Mouse (Mus musculus) layer of hippocampus, postnatal 14 days (tissue): Measurements from ENCODE around the gene Reln. TPM values are rescaled to one million over a fixed set of nuclear protein-coding genes. Genes with fewer than 3 reads are reported as not detected.
A peak's percentile ranks its signal among the peaks of the same experiment; 100 is the strongest.

ENCODE experiments used
- DNase-seq, 2 experiments: peaks; one replicate each; pipeline ENCODE4 v3.0.0; 2021 to 2022; ENCODE audit warnings: low spot score in 2 of 2, mixed read lengths in 1 of 2
- total RNA-seq, 2 experiments: library from RNA; stranded (reverse); gene quantifications; 2 replicates each; pipeline ENCODE4 v1.2.3; 2021

The Reln gene
- total RNA-seq, 2 experiments from 2014 or later, result 86.9 to 87.4 TPM

DNA sequence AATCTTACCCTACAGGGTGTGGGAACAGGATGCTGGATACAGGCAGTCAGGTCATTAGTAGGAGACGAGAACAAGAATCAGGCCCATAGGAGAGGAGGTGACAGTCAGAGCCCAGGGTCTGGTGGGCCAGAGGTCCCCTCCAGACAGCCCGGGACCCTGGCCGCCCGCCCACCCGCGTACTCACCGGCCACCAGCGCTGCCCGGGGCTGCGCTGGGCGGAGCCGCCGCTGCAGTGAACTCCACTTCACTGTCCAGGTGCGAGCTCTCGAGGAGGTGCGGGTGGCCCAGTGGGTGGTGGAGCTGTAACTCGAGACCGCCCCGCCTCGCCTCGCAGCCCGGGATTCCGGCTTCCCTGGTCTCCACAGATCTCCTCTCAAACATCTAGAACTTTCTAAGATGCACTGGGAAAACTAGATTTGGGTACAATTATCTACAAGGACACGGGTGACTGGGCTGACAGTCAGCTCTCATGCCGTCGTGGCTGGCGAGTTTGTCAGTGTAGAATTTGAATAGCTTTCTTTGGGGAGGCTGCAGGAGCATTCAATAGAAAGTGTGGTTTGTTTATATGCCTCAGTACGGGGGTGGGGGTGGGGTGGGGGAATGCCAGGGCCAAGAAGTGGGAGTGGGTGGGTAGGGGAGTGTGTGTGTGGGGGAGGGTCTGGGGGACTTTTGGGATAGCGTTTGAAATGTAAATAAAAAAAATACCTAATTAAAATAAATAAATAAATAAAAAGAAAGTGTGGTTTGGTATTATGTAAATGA lies 479.0 kb downstream of the Reln start, which contains the start of gene Slc26a5:
Gene Slc26a5, minus strand, starts transcription at position 259 of the 762 bp plus-strand sequence.
- DNase-seq, result no peak

DNA sequence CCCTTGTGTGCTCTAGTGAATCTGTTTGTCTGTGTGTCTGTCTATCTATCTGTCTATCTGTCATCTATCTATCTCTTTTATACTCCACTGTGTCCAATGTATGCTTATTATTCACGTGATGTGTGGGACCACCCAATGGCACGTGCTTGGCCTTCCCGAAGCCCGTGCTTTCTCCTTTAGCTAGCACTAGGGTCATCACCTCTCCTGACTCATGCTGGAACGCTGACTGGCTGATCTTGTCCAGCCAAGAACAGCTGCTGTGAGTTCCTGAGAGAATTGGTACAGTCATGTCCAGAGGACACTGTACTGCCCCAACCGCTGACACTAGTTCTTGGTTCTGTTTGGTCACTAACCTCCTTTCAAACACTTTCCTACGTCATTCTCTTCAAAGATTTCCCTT lies 485.8 kb downstream of the Reln start:
- no peak for DNase-seq

DNA sequence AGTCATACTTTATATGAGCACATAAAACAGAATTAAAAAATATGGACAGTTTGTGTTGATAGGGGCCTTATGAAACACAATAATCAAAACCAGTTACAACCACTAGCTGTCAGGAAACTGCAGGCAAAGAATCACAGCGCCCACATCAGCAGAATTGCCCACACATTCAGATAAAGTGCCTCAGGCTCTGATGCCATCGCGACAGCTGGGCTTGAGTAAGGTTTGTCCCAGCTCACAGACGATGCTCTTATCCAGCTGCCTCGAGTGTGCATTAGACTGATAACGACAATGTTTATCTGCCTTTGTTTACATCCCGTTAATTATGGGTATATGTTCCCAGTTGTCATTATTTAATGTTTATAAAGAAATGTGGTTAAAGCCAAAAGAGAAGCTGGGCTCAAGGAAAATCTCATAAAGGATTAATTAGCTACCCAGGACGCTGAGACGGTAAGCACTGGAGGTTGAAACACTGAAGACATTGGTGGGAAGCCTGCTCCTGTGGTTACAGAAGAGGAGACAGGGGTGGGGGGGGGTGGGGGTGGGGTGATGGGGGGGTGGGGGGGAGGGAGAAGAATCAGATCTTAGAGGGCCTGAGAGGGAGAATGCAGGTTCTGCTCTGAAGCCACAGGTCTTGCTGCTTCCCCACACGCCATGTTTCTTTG lies 492.7 kb downstream of the Reln start:
- peak; percentile 8 to 11 for DNase-seq

DNA sequence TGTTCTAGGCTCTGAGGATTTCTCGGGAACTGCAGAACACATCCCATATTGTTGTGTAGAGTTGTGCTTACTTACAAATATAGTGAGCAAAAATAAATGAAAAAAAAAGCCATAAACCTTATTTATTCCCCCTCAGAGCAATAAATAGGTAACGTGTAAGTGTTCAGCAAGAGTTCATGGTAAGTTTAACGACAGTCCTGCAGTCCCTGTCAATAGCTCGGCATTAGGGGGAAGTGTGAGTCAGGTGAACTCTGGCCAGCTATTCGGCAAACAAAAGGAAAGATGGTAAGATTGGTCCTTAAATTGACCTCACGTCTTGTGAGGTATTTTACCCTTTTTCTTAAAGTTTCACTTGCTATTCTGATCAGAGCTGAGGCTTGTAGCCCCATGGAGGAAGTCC lies 497.1 kb downstream of the Reln start:
- no peak for DNase-seq

DNA sequence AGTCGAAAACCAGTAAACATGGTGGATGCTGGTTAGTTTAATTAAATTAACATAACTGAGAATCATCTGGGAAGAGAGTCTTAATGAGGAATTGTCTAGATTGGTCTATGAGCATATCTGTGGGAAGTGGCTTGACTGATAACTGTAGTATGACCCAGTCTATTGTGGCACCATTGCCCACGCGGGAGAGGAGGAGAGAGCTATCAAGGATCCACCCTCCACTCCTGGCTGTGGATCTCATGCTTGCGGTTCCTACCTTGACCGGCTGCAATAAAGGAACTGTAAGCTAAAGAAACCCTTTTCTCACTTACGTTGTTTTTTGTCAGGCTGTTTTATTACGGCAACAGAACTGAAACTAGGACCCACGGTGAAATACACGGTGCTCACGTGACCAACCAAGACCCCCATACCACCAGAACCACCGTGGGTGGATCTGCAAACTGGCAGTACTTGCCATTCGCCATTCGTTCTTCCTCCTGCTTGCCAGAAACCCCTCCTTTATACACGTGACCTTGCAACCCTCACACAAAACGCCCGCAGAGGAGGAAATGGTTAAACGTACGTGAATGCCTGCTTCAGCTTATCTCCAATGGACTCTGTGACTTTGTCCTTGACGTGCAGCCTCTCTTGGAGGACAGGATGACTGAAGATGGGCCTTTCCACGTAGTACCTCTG lies 497.7 kb downstream of the Reln start:
- DNase-seq, result no peak

DNA sequence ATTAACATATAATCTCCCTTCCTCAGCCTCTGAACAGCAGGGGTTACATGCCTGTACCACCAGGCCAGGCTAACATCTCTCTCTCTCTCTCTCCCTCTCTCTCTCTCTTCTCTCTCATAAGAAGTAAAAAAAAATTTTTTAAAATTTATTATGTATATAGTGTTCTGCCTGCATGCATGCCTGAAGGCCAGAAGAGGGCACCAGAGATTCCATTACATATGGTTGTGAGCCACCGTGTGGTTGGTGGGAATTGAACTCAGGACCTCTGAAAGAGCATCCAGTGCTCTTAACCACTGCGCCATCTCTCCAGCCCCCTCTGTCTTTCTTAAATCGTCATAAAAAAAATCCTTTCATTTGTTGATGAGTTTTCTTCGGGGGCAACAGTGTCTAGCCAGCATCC lies 499.8 kb downstream of the Reln start:
- no peak for DNase-seq

Other genes with a start within 250 kb of the Reln start
- 10 to 100 TPM; 18.1 to 20.0 TPM for gene Orc5, start 205.7 kb upstream of the Reln start, total RNA-seq